Mouse (Mus musculus) neural tube, embryonic 11.5 days (tissue): ENCODE data around the gene Dph2. TPM values are rescaled to one million over a fixed set of nuclear protein-coding genes. Genes with fewer than 3 reads are reported as not detected.

Experiments
- ATAC-seq: fragments of 200-750 bp; cut with Nextera tagmentation; 2 replicates; pipeline ENCODE4 v1.8.0; 2017; ENCODE audit warnings: moderate number of reproducible peaks, mild to moderate bottlenecking, moderate TSS enrichment, moderate library complexity; ENCODE audit not compliant: insufficient read depth, low FRiP score, low TSS enrichment
- DNase-seq: peaks from one replicate; pipeline ENCODE4 v3.0.0-alpha.2; 2015; ENCODE audit warnings: low spot score
- H3K27ac ChIP-seq: fragments of 300-500 bp; sonication (generic); 2 replicates; pipeline ENCODE4 v1.5.1; 2014; ENCODE audit warnings: low read depth, mild to moderate bottlenecking, low read length
- H3K27me3 ChIP-seq: fragments of 300-500 bp; sonication (generic); 2 replicates; pipeline ENCODE4 v1.6.1; 2014; ENCODE audit warnings: mild to moderate bottlenecking, low read length, mixed read lengths; ENCODE audit not compliant: control insufficient read depth, insufficient read depth
- H3K36me3 ChIP-seq: fragments of 300-500 bp; sonication (generic); 2 replicates; pipeline ENCODE4 v1.6.1; 2014; ENCODE audit warnings: mild to moderate bottlenecking, low read length, moderate library complexity, mixed read lengths; ENCODE audit not compliant: control insufficient read depth, insufficient read depth
- H3K4me1 ChIP-seq: fragments of 300-500 bp; sonication (generic); 2 replicates; pipeline ENCODE4 v1.6.1; 2014; ENCODE audit warnings: low read length, mixed read lengths; ENCODE audit not compliant: control insufficient read depth, insufficient read depth
- H3K4me2 ChIP-seq: fragments of 300-500 bp; sonication (generic); 2 replicates; pipeline ENCODE4 v1.6.1; 2014; ENCODE audit warnings: low read depth, mild to moderate bottlenecking, moderate library complexity
- H3K4me3 ChIP-seq: fragments of 300-500 bp; sonication (generic); 2 replicates; pipeline ENCODE4 v1.5.1; 2014; ENCODE audit warnings: low read depth, low read length
- H3K9ac ChIP-seq: fragments of 300-500 bp; sonication (generic); 2 replicates; pipeline ENCODE4 v1.6.1; 2014; ENCODE audit warnings: mild to moderate bottlenecking, low read length
- H3K9me3 ChIP-seq: fragments of 300-500 bp; sonication (generic); 2 replicates; pipeline ENCODE4 v1.6.1; 2016; ENCODE audit warnings: low read length; ENCODE audit not compliant: control insufficient read depth
- WGBS: fragments of 180-500 bp; shearing (Covaris S2); extraction: QIAGEN DNeasy Blood & Tissue Kit; methylation state at CpG from one replicate; pipeline ENCODE4 v1.1.7; 2014; 5-methylcytosine and 5-hydroxymethylcytosine counted together
- polyA plus RNA-seq: library from polyadenylated mRNA; unstranded; fragments of >200 nt; fragmentation: Nextera tagmentation; extraction: Ambion mirVana; gene quantifications from 2 replicates; pipeline ENCODE4 v1.2.1, GENCODE M21; 2014

The Dph2 gene
- polyA plus RNA-seq, 1 experiment from 2014 or later, result 25.0 TPM

GRCm38 (mm10) chr4:117862823-117863222 lies 29.0 kb downstream of the Dph2 start:
- no peak overlapping the region for H3K4me3 ChIP-seq
- WGBS, result 32% methylated on average over 4 of the region's 4 CpGs
- ATAC-seq, result no peak
- no peaks in the 10 kb centered on the region for H3K9me3 ChIP-seq
- no peaks in the 10 kb centered on the region for H3K27me3 ChIP-seq
- no peak for DNase-seq
- no peak overlapping the region for H3K27ac ChIP-seq
- no peak overlapping the region for H3K9ac ChIP-seq
- no peak overlapping the region for H3K4me2 ChIP-seq
- H3K4me1 ChIP-seq, result no peaks in the 10 kb centered on the region; the same call in 1 of the 2 replicates
- H3K36me3 ChIP-seq, result no peaks in the 10 kb centered on the region

- Histone ChIP-seq H3K4me1 (no peaks in the 10 kb centered on the region), H3K9ac (no peak overlapping the region), H3K27me3 (no peaks in the 10 kb centered on the region), H3K9me3 (no peaks in the 10 kb centered on the region), H3K27ac (no peak overlapping the region), H3K4me2 (no peak overlapping the region), H3K4me3 (no peak overlapping the region), H3K36me3 (no peaks in the 10 kb centered on the region)
- 87% methylated on average over 9 of the region's 9 CpGs for WGBS
- no peak for ATAC-seq
- DNase-seq, result no peak
Measured at GRCm38 (mm10) chr4:117860570-117860969, 31.3 kb downstream of the Dph2 start.

- WGBS, result 82% methylated on average over 3 of the region's 3 CpGs
- H3K9me3 ChIP-seq, result no peaks in the 10 kb centered on the region
- H3K36me3 ChIP-seq, result no peaks in the 10 kb centered on the region
- no peaks in the 10 kb centered on the region for H3K4me1 ChIP-seq
- no peak overlapping the region for H3K4me2 ChIP-seq
- DNase-seq (no peak), ATAC-seq (no peak)
- H3K4me3 ChIP-seq, result no peak overlapping the region
- no peaks in the 10 kb centered on the region for H3K27me3 ChIP-seq
- no peak overlapping the region for H3K27ac ChIP-seq
- no peak overlapping the region for H3K9ac ChIP-seq
Measured at GRCm38 (mm10) chr4:117858794-117859193, 33.0 kb downstream of the Dph2 start.

GRCm38 (mm10) chr4:117855146-117855545 lies 36.7 kb downstream of the Dph2 start:
- Histone ChIP-seq H3K9ac (no peak overlapping the region), H3K9me3 (no peaks in the 10 kb centered on the region), H3K4me1 (no peaks in the 10 kb centered on the region), H3K27ac (no peak overlapping the region), H3K27me3 (no peaks in the 10 kb centered on the region), H3K36me3 (no peaks in the 10 kb centered on the region), H3K4me2 (no peak overlapping the region), H3K4me3 (no peak overlapping the region)
- ATAC-seq (no peak), DNase-seq (no peak)
- WGBS, result 84% methylated on average over 9 of the region's 9 CpGs

- 90% methylated on average over 10 of the region's 10 CpGs for WGBS
- H3K4me1 ChIP-seq, result no peaks in the 10 kb centered on the region
Measured at GRCm38 (mm10) chr4:117852152-117852868, 39.5 kb downstream of the Dph2 start.

GRCm38 (mm10) chr4:117850871-117851270 lies 41.0 kb downstream of the Dph2 start:
- no peak for ATAC-seq
- DNase-seq, result no peak
- Histone ChIP-seq H3K4me2 (no peak overlapping the region), H3K4me1 (no peaks in the 10 kb centered on the region), H3K4me3 (no peak overlapping the region), H3K9ac (no peak overlapping the region), H3K36me3 (no peaks in the 10 kb centered on the region), H3K9me3 (no peaks in the 10 kb centered on the region), H3K27ac (no peak overlapping the region), H3K27me3 (no peaks in the 10 kb centered on the region)
- WGBS, result 76% methylated on average over 7 of the region's 7 CpGs

More at GRCm38 (mm10) chr4:117852152-117852868, 39.5 kb downstream of the Dph2 start:
- Histone ChIP-seq H3K36me3 (no peaks in the 10 kb centered on the region), H3K4me3 (no peak overlapping the region), H3K9me3 (no peaks in the 10 kb centered on the region), H3K27ac (no peak overlapping the region), H3K4me2 (no peak overlapping the region), H3K9ac (no peak overlapping the region), H3K27me3 (no peaks in the 10 kb centered on the region)
- DNase-seq, result no peak
- ATAC-seq, result no peak

- Histone ChIP-seq H3K4me1 (no peaks in the 10 kb centered on the region), H3K4me2 (no peak overlapping the region), H3K4me3 (no peak overlapping the region), H3K27me3 (no peaks in the 10 kb centered on the region), H3K9ac (no peak overlapping the region), H3K36me3 (no peaks in the 10 kb centered on the region), H3K9me3 (no peaks in the 10 kb centered on the region), H3K27ac (no peak overlapping the region)
- no peak for DNase-seq
- WGBS, result 87% methylated on average over 7 of the region's 7 CpGs
- ATAC-seq, result no peak
Measured at GRCm38 (mm10) chr4:117850176-117850575, 41.7 kb downstream of the Dph2 start.

GRCm38 (mm10) chr4:117849506-117849905 lies 42.3 kb downstream of the Dph2 start:
- H3K27ac ChIP-seq, result no peak overlapping the region

GRCm38 (mm10) chr4:117849063-117849462 lies 42.8 kb downstream of the Dph2 start:
- Histone ChIP-seq H3K36me3 (no peaks in the 10 kb centered on the region), H3K27ac (no peak overlapping the region), H3K9ac (no peak overlapping the region; the same call in 1 of the 2 replicates), H3K4me2 (no peak overlapping the region), H3K27me3 (no peaks in the 10 kb centered on the region), H3K9me3 (no peaks in the 10 kb centered on the region), H3K4me1 (no peaks in the 10 kb centered on the region), H3K4me3 (no peak overlapping the region)
- ATAC-seq, result 0 out of 2 replicates have a peak, but pooled peaks have one; percentile 35
- WGBS, result 54% methylated on average over 17 of the region's 17 CpGs
- no peak for DNase-seq

More at GRCm38 (mm10) chr4:117849506-117849905, 42.3 kb downstream of the Dph2 start:
- no peak for DNase-seq
- no peaks in the 10 kb centered on the region for H3K36me3 ChIP-seq
- H3K9ac ChIP-seq, result peak overlapping the region; percentile 7; the same call in 1 of the 2 replicates
- 0 out of 2 replicates have a peak, but pooled peaks have one; percentile 45 for ATAC-seq
- no peaks in the 10 kb centered on the region for H3K4me1 ChIP-seq
- no peak overlapping the region for H3K4me2 ChIP-seq
- no peaks in the 10 kb centered on the region for H3K27me3 ChIP-seq
- 31% methylated on average over 5 of the region's 5 CpGs for WGBS
- no peaks in the 10 kb centered on the region for H3K9me3 ChIP-seq
- H3K4me3 ChIP-seq, result no peak overlapping the region
